In the genomic region with DNA sequence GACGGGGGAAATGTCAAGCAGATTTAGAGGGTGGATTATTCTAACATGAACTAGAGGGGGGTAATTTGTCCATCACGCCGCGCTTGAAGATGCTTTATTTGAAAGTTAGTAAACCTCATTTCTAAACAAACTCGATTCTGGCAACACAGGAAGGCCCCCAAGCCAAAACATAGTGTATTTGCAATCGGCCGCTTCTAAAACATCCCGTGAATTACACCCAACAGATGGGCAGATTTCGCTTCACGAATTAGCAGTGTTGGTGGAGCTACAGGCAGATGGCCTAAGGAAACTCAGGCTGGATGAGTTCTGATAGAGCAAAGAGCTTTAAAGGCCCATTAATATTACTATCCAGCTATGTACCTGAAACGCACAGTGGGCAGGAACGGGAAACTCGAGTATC, we compare ENCODE assay signal across 12 mouse cellular contexts. TPM values are rescaled to one million over a fixed set of nuclear protein-coding genes. Genes with fewer than 3 reads are reported as not detected.
DNase-seq lines count a peak whose midpoint lies in the region; ATAC-seq lines count a peak whose summit lies in the region.
"Had no signal": no experiment of that assay in that cellular context is flagged by ENCODE, and none has a peak within 500 bp of the region (broad histone marks: within the 10 kb centered on the region; RNA-seq: fewer than 3 reads in every experiment).

No protein-coding gene starts in this region.

- DNase-seq in heart, postnatal 36 days = no peak
- DNase-seq in MN1 (ENCODE audit: low spot score) = peak; percentile 34
- DNase-seq in cerebellum, adult 8-10 months = no peak
- DNase-seq in kidney, adult 9 months = no peak
- DNase-seq: cerebellum, postnatal 36 days; right cerebral cortex, adult 18-20 months had no signal

- ATAC-seq in heart, embryonic 12.5 days (ENCODE audit: insufficient number of reproducible peaks, low FRiP score) = no peak
- no peak for ATAC-seq in embryonic facial prominence, embryonic 13.5 days (ENCODE audit: insufficient number of reproducible peaks, insufficient read depth, low FRiP score, low TSS enrichment, low read depth)
- ATAC-seq in lung, embryonic 15.5 days (ENCODE audit: borderline replicate concordance, extremely low read depth, low FRiP score, low TSS enrichment) = peak; percentile 32; the same call in 1 of the 2 replicates

- H3K4me1 ChIP-seq in heart, embryonic 12.5 days (replicated peaks) = peaks cover 48% of the 10 kb centered on the region
- peaks cover 19% of the 10 kb centered on the region for H3K4me1 ChIP-seq in embryonic facial prominence, embryonic 13.5 days
- H3K4me1 ChIP-seq in lung, embryonic 15.5 days = peaks cover 53% of the 10 kb centered on the region

- 61% methylated on average over 13 of the region's 13 CpGs for WGBS in heart, embryonic 12.5 days
- WGBS in embryonic facial prominence, embryonic 13.5 days = 51% methylated on average over 13 of the region's 13 CpGs
- 32% methylated on average over 13 of the region's 13 CpGs for WGBS in lung, embryonic 15.5 days

- peak overlapping the region; percentile 75 for H3K27ac ChIP-seq in heart, embryonic 12.5 days (ENCODE audit: poor library complexity, severe bottlenecking)
- no peak overlapping the region for H3K27ac ChIP-seq in embryonic facial prominence, embryonic 13.5 days
- H3K27ac ChIP-seq in lung, embryonic 15.5 days = peak overlapping the region; percentile 78
- H3K27ac ChIP-seq: limb, embryonic 13.5 days had no signal

- H3K9me3 ChIP-seq in heart, embryonic 12.5 days (replicated peaks) = no peaks in the 10 kb centered on the region
- H3K9me3 ChIP-seq in embryonic facial prominence, embryonic 13.5 days = no peaks in the 10 kb centered on the region
- H3K9me3 ChIP-seq in lung, embryonic 15.5 days = no peaks in the 10 kb centered on the region
- H3K9me3 ChIP-seq: limb, embryonic 13.5 days had no signal

- peak overlapping the region; percentile 33 for H3K4me3 ChIP-seq in heart, embryonic 12.5 days
- no peak overlapping the region for H3K4me3 ChIP-seq in embryonic facial prominence, embryonic 13.5 days
- peak overlapping the region; percentile 26 for H3K4me3 ChIP-seq in lung, embryonic 15.5 days
- H3K4me3 ChIP-seq: megakaryocyte, embryonic 14.5 days had no signal

- peaks cover 8% of the 10 kb centered on the region for H3K36me3 ChIP-seq in heart, embryonic 12.5 days
- H3K36me3 ChIP-seq in embryonic facial prominence, embryonic 13.5 days = no peaks in the 10 kb centered on the region
- H3K36me3 ChIP-seq in lung, embryonic 15.5 days = no peaks in the 10 kb centered on the region
- H3K36me3 ChIP-seq: limb, embryonic 13.5 days had no signal

- H3K27me3 ChIP-seq in heart, embryonic 12.5 days (replicated peaks) = no peaks in the 10 kb centered on the region
- H3K27me3 ChIP-seq in embryonic facial prominence, embryonic 13.5 days = no peaks in the 10 kb centered on the region
- no peaks in the 10 kb centered on the region for H3K27me3 ChIP-seq in lung, embryonic 15.5 days
- H3K27me3 ChIP-seq: CH12.LX had no signal

- intact Hi-C loops in heart, postnatal 36 days (cut with DNase I) = no loop called here

- peak overlapping the region; percentile 30 for H3K9ac ChIP-seq in heart, embryonic 12.5 days
- no peak overlapping the region for H3K9ac ChIP-seq in embryonic facial prominence, embryonic 13.5 days
- no peak overlapping the region for H3K9ac ChIP-seq in lung, embryonic 15.5 days
- H3K9ac ChIP-seq: limb, embryonic 13.5 days had no signal

- H3K4me2 ChIP-seq in heart, embryonic 12.5 days = peak overlapping the region; percentile 59
- peak overlapping the region; percentile 19; the same call in 1 of the 2 replicates for H3K4me2 ChIP-seq in embryonic facial prominence, embryonic 13.5 days
- peak overlapping the region; percentile 46 for H3K4me2 ChIP-seq in lung, embryonic 15.5 days

RNA-seq across cellular contexts. Expression of a gene that starts 1.2 kb away (rescaled TPM):
- polyA plus RNA-seq in heart, embryonic 12.5 days (2016; fragmentation: Nextera tagmentation; extraction: Ambion mirVana) = 24.1 and 25.9 TPM in 2 replicates
- total RNA-seq in heart, postnatal 36 days (2021) = 10 to 100 TPM; 84.0 to 89.1 TPM
- polyA plus RNA-seq in embryonic facial prominence, embryonic 13.5 days (2015; fragmentation: Nextera tagmentation; extraction: Ambion mirVana) = 8.5 and 10.3 TPM in 2 replicates
- 15.3 and 15.8 TPM in 2 replicates for polyA plus RNA-seq in lung, embryonic 15.5 days (2015; fragmentation: Nextera tagmentation; extraction: Ambion mirVana)
- total RNA-seq: CH12.LX had no signal
